Mouse (Mus musculus): ENCODE data around the gene Grb7. TPM values are rescaled to one million over a fixed set of nuclear protein-coding genes. Genes with fewer than 3 reads are reported as not detected.

Grb7 gene
- polyA plus RNA-seq, 1 experiment from 2014 or later = 1.3 TPM

- Histone ChIP-seq H3K4me3 (no peak overlapping the region), H3K27ac (no peak overlapping the region), H3K9me3 (replicated peaks) (no peaks in the 10 kb centered on the region), H3K36me3 (no peaks in the 10 kb centered on the region), H3K27me3 (peaks cover 7% of the 10 kb centered on the region; the same call in 1 of the 2 replicates), H3K9ac (no peak overlapping the region), H3K4me2 (no peak overlapping the region), H3K4me1 (replicated peaks) (peaks cover 22% of the 10 kb centered on the region)
- ATAC-seq (replicated peaks; ENCODE audit: insufficient number of reproducible peaks, insufficient read depth, low FRiP score, low read depth) = no peak
- WGBS = 59% methylated on average over 4 of the region's 4 CpGs
These were observed 515 bp upstream of the Grb7 start for GRCm38 (mm10) chr11:98445679-98446078.

- H3K4me2 ChIP-seq = peak overlapping the region; percentile 57
- peaks cover 22% of the 10 kb centered on the region for H3K4me1 ChIP-seq (replicated peaks)
- no peaks in the 10 kb centered on the region for H3K36me3 ChIP-seq
- H3K27ac ChIP-seq = peak overlapping the region; percentile 36; the same call in 1 of the 2 replicates
- H3K27me3 ChIP-seq = peaks cover 7% of the 10 kb centered on the region; the same call in 1 of the 2 replicates
- no peak overlapping the region for H3K9ac ChIP-seq
- 3% methylated on average over 33 of the region's 33 CpGs for WGBS
- peak overlapping the region; percentile 36 for H3K4me3 ChIP-seq
- no peak for ATAC-seq (replicated peaks; ENCODE audit: insufficient number of reproducible peaks, insufficient read depth, low FRiP score, low read depth)
- H3K9me3 ChIP-seq (replicated peaks) = no peaks in the 10 kb centered on the region
These were observed 624 bp downstream of the Grb7 start for GRCm38 (mm10) chr11:98446562-98447474.

- peak overlapping the region; percentile 36 for H3K4me3 ChIP-seq
These were observed 1.3 kb downstream of the Grb7 start for GRCm38 (mm10) chr11:98447475-98447834.

GRCm38 (mm10) chr11:98448191-98448790, 2.1 kb downstream of the Grb7 start:
- H3K4me2 ChIP-seq = peak overlapping the region; percentile 57; the same call in 1 of the 2 replicates
- no peak overlapping the region for H3K27ac ChIP-seq
- H3K9me3 ChIP-seq (replicated peaks) = no peaks in the 10 kb centered on the region
- no peak overlapping the region for H3K9ac ChIP-seq
- H3K27me3 ChIP-seq = peaks cover 7% of the 10 kb centered on the region; the same call in 1 of the 2 replicates
- WGBS = 53% methylated on average over 13 of the region's 13 CpGs
- peak overlapping the region; percentile 36; the same call in 1 of the 2 replicates for H3K4me3 ChIP-seq
- no peaks in the 10 kb centered on the region for H3K36me3 ChIP-seq
- peaks cover 22% of the 10 kb centered on the region for H3K4me1 ChIP-seq (replicated peaks)
- ATAC-seq (replicated peaks; ENCODE audit: insufficient number of reproducible peaks, insufficient read depth, low FRiP score, low read depth) = no peak

More at GRCm38 (mm10) chr11:98447475-98447834, 1.3 kb downstream of the Grb7 start:
- Histone ChIP-seq H3K4me2 (peak overlapping the region; percentile 57), H3K36me3 (no peaks in the 10 kb centered on the region), H3K27ac (peak overlapping the region; percentile 36; the same call in 1 of the 2 replicates), H3K4me1 (replicated peaks) (peaks cover 22% of the 10 kb centered on the region), H3K9ac (0 out of 2 replicates have a peak overlapping the region, but pooled peaks have one; percentile 26), H3K9me3 (replicated peaks) (no peaks in the 10 kb centered on the region), H3K27me3 (peaks cover 7% of the 10 kb centered on the region; the same call in 1 of the 2 replicates)
- 16% methylated on average over 7 of the region's 7 CpGs for WGBS
- ATAC-seq (replicated peaks; ENCODE audit: insufficient number of reproducible peaks, insufficient read depth, low FRiP score, low read depth) = no peak

GRCm38 (mm10) chr11:98449419-98449818, 3.2 kb downstream of the Grb7 start:
- Histone ChIP-seq H3K4me1 (replicated peaks) (peaks cover 22% of the 10 kb centered on the region), H3K36me3 (no peaks in the 10 kb centered on the region), H3K9ac (no peak overlapping the region), H3K27ac (no peak overlapping the region), H3K9me3 (replicated peaks) (no peaks in the 10 kb centered on the region), H3K4me2 (no peak overlapping the region), H3K4me3 (no peak overlapping the region), H3K27me3 (peaks cover 7% of the 10 kb centered on the region; the same call in 1 of the 2 replicates)
- 76% methylated on average over 3 of the region's 3 CpGs for WGBS
- ATAC-seq (replicated peaks; ENCODE audit: insufficient number of reproducible peaks, insufficient read depth, low FRiP score, low read depth) = no peak

GRCm38 (mm10) chr11:98449921-98450771, 4.0 kb downstream of the Grb7 start:
- Histone ChIP-seq H3K4me3 (no peak overlapping the region), H3K4me1 (replicated peaks) (peaks cover 22% of the 10 kb centered on the region), H3K4me2 (no peak overlapping the region), H3K27me3 (peaks cover 7% of the 10 kb centered on the region; the same call in 1 of the 2 replicates), H3K9me3 (replicated peaks) (no peaks in the 10 kb centered on the region), H3K27ac (no peak overlapping the region), H3K36me3 (no peaks in the 10 kb centered on the region), H3K9ac (no peak overlapping the region)
- no peak for ATAC-seq (replicated peaks; ENCODE audit: insufficient number of reproducible peaks, insufficient read depth, low FRiP score, low read depth)
- 71% methylated on average over 20 of the region's 20 CpGs for WGBS

- no peak for ATAC-seq (replicated peaks; ENCODE audit: insufficient number of reproducible peaks, insufficient read depth, low FRiP score, low read depth)
- no peaks in the 10 kb centered on the region for H3K36me3 ChIP-seq
- peaks cover 15% of the 10 kb centered on the region for H3K4me1 ChIP-seq (replicated peaks)
- no peak overlapping the region for H3K27ac ChIP-seq
- peaks cover 28% of the 10 kb centered on the region for H3K27me3 ChIP-seq
- no peaks in the 10 kb centered on the region for H3K9me3 ChIP-seq (replicated peaks)
- H3K4me2 ChIP-seq = no peak overlapping the region
- WGBS = 78% methylated on average over 4 of the region's 4 CpGs
- H3K9ac ChIP-seq = no peak overlapping the region
- no peak overlapping the region for H3K4me3 ChIP-seq
These were observed 9.3 kb downstream of the Grb7 start for GRCm38 (mm10) chr11:98455484-98455883.

- Histone ChIP-seq H3K4me1 (replicated peaks) (peaks cover 14% of the 10 kb centered on the region), H3K4me3 (no peak overlapping the region), H3K9ac (no peak overlapping the region), H3K9me3 (replicated peaks) (no peaks in the 10 kb centered on the region), H3K4me2 (no peak overlapping the region; the same call in 1 of the 2 replicates), H3K27ac (no peak overlapping the region), H3K36me3 (no peaks in the 10 kb centered on the region), H3K27me3 (peaks cover 33% of the 10 kb centered on the region)
- 67% methylated on average over 5 of the region's 5 CpGs for WGBS
- no peak for ATAC-seq (replicated peaks; ENCODE audit: insufficient number of reproducible peaks, insufficient read depth, low FRiP score, low read depth)
These were observed 10.4 kb downstream of the Grb7 start for GRCm38 (mm10) chr11:98456545-98456944.

- no peak for ATAC-seq (replicated peaks; ENCODE audit: insufficient number of reproducible peaks, insufficient read depth, low FRiP score, low read depth)
- H3K4me2 ChIP-seq = peak overlapping the region; percentile 98
- H3K4me3 ChIP-seq = peak overlapping the region; percentile 71
- H3K27ac ChIP-seq = peak overlapping the region; percentile 62
- 22% methylated on average over 9 of the region's 9 CpGs for WGBS
- H3K27me3 ChIP-seq = peaks cover 35% of the 10 kb centered on the region
- H3K4me1 ChIP-seq (replicated peaks) = peaks cover 14% of the 10 kb centered on the region
- H3K36me3 ChIP-seq = no peaks in the 10 kb centered on the region
- H3K9ac ChIP-seq = peak overlapping the region; percentile 72
- no peaks in the 10 kb centered on the region for H3K9me3 ChIP-seq (replicated peaks)
These were observed 10.8 kb downstream of the Grb7 start for GRCm38 (mm10) chr11:98456945-98457344.

GRCm38 (mm10) chr11:98457367-98458120, 11.3 kb downstream of the Grb7 start:
- Histone ChIP-seq H3K4me1 (replicated peaks) (peaks cover 14% of the 10 kb centered on the region), H3K9ac (peak overlapping the region; percentile 72), H3K4me3 (peak overlapping the region; percentile 71), H3K36me3 (no peaks in the 10 kb centered on the region), H3K9me3 (replicated peaks) (no peaks in the 10 kb centered on the region), H3K27me3 (peaks cover 39% of the 10 kb centered on the region), H3K27ac (peak overlapping the region; percentile 62), H3K4me2 (peak overlapping the region; percentile 98)
- ATAC-seq (replicated peaks; ENCODE audit: insufficient number of reproducible peaks, insufficient read depth, low FRiP score, low read depth) = peak; percentile 69
- under 1% methylated on average over 52 of the region's 64 CpGs for WGBS

Measured in heart, embryonic 15.5 days (tissue).